Mouse (Mus musculus) naive thymus-derived CD4-positive, alpha-beta T cell, adult 2 months (primary cell): ENCODE measurements around the gene Adipor2.

Experiments
- DNase-seq: peaks from one replicate; pipeline ENCODE4 v3.0.0-alpha.2; 2011; ENCODE audit warnings: low read depth

Gene Adipor2

DNA sequence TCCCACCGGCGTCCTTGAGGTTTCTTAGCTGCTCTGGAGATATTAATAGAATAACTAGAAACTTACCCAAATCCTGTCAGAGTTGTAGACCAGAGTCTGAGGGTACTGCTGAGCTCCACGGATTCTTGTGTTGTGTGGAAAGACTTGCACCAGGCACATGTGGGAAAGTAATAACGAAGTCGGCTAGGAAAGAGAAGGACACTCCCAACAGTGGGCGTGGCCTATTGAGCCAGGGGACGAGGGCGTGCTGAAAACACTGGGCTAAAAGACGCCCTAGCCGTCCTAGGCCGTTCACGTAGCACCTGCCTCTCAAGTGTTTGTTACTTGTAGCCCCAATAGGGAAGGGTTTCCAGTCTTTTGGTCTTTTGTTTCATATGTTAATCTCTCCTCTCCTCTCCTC, at the start of gene Adipor2:
Gene Adipor2 (minus strand): TSS at position 351 of the 400 bp plus-strand sequence.
- peak; percentile 37 for DNase-seq

DNA sequence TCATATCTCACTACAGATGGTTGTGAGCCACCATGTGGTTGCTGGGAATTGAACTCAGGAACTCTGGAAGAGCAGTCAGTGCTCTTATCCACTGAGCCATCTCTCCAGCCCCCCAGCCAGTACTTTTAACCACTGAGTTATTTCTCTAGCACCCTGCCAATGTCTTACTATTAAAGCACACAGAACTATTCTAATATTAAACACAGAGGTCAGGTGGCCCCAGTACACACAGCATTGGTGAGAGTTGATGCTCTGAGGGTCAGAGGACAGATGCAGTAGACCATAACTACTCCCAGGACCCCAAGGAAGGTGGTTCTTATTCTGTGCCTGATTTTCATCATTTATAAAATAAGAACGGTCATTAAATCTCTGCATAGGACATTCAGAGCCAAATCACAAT, 48.7 kb upstream of the Adipor2 start:
- no peak for DNase-seq

DNA sequence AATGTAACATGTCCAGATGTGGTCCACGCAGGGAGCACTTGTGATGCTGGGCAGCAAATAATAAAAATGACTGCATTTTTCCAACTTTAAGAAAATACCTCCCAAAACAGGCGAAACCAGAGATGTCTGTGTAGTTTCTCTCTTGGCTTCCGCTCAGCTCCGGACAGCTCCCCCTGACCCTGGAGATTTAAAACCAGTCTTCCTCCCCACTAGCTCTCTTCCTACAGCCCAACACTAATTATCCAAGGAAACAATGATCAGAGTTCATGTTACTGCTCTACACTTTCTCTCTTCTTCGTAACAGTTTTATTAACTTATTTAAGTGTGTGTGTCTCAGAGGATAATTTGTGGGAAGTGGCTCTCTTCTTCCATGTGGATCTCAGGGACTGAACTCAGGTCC, 42.9 kb upstream of the Adipor2 start:
- DNase-seq, result no peak

DNA sequence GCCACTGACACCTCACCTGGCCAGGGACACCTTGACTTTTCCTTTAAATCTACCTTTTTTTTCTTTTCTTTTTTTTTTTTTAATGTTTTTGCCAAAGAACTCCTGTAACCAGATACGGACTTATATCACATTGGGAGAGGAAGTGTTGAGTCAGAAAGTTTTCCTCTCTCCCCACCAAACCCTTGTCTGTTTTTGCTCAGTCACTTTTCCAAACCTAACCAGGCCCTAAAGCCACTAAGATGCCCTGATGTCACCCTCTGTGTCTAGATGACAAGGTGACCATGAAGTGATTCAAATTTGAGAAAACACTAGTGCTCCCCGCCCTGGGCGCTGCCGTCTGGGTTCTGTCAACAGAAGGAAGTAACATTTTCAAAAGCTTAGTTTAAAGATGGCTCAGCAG, 41.5 kb upstream of the Adipor2 start:
- no peak for DNase-seq

DNA sequence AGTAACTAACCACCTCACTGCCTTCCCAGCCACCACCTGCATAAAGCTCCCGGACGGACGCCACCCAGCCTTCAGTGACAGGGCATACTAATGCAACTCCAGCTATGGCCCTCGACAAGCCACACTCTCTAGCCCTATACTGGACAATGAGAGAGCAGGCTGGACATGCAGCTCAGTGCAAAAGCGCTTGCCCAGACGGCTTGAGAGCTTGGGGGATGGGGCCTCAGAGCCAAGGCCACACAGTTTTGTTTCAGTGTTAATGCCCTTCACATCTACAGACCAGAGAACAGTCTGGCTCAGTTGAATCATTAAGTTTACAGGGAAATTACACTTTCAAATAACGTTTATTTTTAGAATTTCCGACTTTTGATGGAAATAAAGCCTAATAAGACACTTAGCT, 40.7 kb upstream of the Adipor2 start:
- no peak for DNase-seq

DNA sequence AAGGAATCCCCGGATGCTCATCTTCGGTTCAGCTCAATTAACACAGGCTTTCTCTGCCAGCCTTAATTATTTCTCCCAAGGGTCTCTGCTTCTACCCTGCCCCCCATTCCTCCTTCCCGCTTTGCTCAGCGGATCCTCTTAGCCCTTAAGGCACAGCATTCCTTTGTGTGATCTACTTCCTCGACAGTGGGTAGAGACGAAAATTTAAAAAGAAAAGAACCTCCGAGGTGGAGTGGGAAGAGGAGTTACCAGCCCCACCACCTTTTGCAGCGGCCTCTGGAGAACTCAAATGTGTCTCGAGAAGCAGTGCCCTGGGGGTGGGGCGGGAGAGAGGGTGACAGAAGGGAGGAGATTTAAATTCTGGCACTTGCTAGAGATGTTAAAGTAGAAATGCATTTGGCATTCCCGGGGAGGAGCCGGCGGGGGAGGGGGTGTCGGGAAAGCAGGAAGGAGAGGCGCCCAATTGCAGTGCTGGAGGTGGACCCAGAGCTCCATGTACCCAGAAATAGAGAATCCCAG, 34.5 kb upstream of the Adipor2 start:
- DNase-seq, result no peak

DNA sequence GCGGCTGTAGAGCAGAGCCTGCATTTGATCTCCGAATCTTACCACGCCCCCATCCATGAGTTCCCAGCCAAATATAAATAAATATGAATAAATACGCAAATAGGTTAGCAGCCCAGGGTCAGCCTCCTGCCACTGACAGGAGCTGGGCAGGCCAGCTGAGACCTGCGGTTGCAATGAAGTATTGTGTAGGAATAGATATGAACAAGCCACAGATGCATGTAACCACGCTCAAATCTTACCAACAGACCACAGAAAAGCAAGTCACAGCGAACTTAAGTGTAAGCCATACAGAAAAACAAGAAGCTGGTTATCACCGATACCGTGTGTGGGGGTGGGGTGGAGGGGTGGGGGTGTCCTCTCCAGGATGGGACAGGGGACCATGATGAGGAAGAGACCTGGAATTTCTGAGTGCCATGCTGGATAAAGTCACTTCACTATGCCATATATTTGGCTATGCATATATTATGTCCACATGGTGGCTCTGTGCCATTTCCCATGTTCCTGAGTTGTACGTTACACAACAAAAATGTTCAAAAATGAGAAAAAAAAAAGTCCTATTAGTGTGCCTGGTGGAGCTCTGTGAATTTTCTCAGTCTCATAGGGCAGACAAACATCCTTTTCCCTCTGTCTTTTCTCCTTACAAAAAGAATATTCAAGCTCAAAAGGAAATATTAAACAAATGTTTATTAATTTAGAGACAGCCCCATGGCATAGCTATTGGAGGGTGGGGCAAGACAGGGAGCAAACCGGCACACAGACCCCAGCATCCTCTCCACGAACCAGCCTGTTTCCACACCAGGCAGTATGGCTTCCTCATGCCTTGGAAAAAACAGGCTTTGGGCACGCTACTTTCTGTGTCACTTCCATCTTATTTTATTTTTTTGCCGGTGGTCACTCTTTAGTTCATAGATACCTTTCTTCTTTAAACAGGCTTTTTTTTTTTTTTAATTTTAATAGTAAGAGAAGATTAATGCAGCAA, 33.8 kb upstream of the Adipor2 start:
- DNase-seq, result peak; percentile 51

DNA sequence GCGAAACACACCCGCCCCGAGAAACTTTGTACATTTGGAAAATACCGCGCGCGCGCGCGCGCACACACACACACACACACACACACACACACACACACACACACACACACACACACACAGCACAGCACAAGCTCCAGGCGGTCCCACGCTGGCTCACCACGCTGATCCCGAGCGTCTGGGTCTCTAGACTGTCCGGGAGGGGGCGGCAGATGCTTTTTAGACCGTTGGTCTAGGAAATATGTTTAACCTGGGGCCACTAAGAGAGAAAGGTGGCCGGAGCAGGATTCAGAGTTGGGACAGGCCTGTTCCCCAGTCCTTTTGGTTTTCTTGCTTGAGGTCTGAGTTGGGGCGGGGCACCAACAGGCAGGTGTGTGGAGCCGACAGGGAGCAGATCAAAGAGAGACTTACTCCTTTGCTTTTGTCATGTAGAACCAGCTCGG, 31.6 kb upstream of the Adipor2 start:
- DNase-seq, result peak; percentile 70

DNA sequence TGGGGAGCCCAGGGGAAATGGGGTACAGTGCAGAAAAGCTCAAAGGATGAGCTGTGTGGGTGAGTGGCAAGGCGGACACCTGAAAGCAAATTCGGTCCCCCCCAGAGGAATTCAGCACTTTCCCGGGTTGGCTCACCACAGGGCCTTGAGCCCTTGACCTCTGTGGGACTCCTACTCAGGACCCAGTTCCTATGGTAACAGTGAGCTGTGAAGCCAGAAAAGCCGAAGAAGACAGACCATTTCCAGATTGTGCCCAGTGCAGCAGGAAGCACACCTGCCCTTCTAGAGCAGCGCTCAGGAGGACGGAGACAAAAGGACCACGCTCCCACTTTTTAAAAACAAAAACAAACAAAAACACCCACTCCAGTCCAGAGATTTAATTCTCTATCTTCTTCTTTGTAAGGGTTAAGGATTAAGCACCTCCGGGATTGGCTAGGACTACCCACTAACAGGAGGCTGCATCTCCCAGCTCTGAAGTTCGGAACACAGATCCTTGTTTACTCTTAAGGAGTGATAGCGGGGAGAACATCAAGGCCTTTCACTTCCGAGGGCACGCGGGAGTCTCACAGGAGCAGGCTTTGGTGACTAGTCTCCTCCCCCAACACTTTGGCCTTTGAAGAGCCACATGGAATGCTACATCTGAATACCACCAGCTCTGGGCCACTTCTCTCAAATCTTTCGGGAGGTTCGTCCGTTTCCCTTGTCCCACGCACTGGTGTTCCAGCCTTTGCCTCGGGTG, 31.0 kb upstream of the Adipor2 start:
- peak; percentile 56 for DNase-seq

DNA sequence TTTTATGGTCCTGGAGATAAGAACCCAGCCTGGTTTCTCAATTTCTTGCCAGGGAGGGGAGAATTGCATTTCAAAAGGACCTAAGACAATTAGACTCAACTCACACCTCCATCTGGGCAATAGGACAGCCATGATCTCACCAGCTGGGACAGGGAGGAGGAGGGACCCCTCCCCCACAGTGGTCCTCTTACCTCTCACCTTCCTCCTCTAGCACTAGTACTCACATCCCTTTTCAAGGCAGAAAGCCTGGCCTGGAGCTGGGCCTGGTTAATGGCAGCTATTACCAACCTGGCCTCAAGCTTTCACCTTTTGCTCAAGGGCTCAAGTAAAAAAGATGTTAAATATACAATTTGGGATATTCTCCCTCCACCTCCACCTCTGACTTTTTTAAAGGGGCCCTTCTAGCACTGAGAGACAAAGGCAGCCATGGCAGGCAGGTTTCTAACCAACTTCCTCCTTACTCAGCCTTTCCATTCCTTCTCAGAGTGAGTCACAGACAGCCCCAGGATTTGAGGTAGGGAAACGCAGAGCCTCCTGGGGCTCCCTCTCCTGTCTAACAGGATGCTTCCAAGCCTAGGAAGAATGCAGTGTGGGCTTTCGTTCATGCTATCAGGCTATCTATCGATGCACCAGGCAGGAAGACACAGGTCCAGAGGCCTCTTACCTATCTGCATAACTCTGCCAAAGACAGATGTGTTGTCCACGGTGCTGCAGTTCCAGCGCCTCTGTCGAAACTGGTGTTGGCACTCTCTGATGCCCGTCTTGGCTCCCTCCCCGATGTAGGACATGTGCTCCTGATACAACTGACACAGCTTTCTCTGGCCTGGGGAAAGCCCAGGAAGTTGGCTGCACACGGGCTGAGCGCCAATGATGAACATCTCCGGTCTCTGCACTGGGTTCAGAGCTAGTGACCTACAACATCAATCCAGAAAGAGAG, 28.4 kb upstream of the Adipor2 start:
- DNase-seq, result no peak

DNA sequence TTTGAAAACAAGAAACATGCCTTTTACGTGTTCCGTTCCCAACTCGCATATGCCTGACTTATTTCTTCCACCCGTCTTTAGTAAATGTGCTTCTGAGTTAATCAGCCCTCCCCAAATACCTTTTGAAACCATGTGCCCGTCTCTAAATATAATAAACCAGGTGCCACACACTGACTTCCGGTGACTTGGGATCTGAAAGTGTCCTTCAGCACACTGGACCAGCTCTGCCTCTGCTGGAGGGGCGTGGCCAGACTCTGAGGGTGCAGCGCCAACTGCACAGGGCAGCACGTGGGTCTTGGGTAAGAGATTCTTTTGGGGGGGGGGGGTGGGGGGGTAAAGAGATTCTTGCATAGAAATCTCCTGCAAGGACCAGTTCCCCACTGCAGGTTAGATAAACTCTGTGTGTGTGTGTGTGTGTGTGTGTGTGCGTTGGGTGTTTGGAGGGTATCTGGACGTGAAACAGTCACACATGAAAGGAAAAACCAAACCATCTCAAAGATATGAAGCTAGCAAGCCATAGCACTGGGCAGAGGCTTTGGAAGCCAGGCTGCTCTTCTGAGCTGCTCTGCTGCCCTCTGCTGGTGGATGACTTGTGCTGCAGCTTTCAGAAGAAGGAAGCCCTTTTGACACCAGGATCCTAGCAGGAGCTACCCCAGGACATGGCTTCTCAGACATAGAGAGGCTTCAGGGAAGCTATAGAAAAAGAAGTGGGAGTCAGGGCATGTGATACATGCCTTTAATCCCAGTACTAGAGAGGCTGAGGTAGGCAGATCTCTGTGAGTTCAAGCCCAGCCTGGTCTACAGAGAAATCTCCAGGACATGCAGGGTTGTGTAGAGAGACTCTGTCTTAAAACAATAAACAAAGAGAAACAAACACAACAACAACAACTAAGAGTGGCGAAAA, 26.5 kb upstream of the Adipor2 start:
- DNase-seq, result peak; percentile 92

DNA sequence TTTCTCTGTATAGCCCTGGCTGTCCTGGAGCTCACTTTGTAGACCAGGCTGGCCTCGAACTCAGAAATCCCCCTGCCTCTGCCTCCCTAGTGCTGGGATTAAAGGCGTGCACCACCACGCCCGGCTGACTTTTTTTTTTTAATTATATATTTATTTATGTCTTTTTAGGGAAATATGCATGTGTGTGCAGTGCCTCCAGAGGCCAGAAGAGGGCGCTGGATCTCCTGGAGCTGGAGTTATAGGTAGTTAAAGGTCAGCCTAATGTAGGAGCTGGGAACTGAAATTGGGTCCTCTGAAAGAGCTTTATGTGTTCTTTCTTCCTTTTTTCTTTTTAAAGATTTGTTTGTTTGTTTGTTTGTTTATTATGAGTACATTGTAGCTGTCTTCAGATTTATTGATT, 25.2 kb upstream of the Adipor2 start:
- DNase-seq, result peak; percentile 41

DNA sequence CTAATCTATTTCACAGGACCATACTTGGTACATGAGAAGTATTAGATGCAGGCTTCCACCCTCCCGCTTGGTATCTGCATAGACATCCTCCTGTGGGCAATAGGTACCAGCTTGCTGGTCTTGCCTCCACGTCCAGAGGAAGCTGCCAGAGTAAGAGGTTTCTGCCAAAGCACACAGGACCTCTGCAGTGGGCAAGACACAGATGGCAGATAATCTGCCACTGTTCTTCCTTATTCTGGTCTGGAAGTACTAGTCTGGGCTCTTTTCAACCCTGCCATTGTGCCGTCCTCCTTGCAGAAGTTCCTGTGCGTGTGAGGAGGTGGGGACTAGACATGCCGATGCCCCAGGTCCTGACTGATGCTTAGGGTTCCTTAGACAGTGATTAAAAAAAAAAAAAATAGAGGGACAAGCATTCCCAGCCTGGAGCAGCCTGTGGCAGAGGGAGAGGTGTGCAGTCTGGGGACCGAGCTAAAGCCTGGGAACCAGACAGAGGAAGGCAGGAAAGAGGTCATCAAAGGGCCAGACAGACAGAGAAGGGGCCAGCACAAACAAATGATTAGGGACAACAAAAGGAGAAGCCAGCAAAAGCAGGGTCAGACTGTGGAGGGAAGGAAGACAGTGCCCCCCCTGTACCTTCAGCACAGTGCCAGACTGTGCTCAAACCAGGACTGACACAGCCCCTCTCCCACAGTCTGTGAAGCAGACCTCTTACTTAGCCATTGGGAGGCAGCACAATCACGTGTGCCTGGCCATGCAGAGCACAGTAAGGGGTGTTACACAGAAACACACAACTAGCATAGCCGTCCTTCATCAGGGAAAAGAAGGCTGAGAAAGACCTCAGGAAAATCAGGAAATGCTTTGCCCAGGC, 20.6 kb upstream of the Adipor2 start:
- DNase-seq, result no peak

DNA sequence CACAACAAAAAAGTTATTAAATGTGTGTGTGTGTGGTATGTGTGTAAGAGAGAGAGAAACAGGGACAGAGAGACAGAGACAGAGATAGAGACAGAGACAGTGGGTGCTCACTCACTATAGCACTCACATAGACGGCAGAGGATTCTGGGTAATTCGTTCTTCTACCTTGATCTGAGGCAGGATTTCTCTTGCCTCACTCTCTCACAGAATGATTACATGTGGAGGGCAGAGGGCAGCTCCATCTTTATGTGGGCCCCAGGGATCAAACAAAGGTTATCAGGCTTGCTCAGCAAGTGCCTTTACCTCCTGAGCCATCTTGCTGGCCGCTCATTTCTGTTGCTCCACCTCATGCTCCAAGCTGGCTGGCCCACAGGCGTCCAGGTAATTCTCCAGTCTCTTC, 16.9 kb upstream of the Adipor2 start:
- no peak for DNase-seq

DNA sequence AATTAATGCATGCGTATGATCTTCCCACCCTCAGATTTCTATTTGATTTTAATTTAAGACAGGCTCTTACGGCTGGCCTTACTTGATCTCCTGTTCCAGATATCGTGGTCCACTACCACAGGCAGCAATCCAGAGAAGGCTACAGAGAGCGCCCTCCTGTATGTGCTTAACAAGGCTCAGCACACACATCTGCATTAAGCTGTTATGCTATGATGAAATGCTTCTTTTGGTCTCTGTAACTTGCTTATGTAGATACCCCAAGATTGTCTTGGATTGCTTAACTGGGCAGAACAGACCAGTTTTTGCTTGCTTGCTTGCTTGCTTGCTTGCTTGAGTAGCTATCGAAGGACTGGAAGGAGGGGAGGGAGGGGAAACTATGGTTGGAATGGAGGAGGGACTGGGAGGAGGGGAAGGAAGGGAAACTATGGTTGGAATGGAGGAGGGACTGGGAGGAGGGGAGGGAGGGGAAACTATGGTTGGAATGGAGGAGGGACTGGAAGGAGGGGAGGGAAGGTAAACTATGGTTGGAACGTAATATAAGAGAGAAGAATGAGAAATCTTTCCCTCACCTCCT, 14.3 kb upstream of the Adipor2 start:
- no peak for DNase-seq

DNA sequence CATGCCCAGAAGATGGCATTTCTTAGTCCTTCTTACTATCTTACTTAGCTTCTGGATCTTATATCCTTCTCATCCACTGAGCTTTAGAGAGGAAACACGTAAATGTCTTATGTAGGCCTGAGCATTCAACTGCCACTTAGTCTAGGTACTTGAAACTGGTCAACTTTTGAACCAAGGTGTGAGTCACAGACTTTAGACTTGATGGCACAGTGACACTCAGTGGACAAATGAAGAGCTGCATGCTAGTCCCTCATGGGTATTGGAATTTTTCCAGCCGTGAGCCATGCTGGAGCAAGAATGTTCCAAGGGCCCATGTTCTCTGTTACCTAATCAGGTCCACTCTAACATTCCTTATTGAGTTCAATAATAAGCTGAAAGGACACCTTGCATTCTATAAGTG, 13.0 kb upstream of the Adipor2 start:
- peak; percentile 61 for DNase-seq

DNA sequence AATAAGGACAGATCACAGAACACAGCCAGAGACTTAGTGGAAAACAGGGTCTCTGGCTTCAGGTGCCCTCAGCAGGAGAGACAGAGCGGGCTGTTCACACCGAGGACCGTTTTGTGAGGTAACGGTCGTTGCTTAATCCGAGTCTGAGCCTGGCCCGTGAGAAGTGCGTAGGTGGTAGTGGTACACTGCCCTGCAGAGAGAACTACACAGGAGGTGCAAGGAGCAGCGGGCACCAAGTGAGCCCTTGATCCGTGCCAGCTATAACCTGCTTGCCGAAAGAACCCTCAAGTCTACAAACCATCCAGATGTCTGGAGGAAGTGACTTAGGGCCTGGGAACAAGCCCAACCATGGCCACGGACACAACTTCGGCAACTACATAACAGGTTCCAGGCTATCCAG, 11.8 kb upstream of the Adipor2 start:
- DNase-seq, result no peak

DNA sequence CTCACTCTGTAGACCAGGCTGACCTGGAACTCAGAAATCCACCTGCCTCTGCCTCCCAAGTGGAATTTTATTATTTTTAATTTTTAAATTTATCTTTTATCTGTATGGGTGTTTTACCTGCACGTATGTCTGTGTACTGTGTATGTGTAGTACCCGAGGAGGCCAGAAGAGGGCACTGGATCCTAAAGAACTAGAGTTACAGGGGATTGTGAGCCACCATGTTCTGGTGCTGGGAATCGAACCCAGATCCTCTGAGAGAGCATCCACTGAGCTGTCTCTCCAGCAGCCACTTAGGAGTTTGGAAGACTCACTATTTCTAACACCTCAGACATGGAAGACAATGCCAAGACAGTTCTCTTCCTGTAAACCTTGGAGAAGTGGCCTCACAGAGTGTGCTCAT, 11.1 kb upstream of the Adipor2 start:
- DNase-seq, result peak; percentile 65

DNA sequence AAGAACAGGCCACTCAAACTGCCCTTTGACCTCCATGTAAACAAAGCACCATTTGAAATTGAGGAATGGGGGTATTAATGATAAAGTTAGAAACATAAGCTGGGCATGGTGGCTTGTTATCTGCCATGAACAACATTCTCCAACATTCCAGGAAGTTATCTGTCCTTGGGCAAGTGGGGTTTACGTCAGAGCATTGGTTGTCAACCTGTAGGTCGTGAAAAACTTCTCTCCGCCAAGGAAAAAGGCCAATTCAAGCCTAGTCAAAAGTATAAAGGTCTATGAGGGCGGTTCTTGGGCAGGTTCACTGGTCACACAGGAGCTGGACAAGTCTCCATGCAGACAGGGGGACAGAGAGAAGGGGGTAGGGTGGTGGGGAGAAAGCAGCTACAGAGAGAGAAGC, 3.5 kb upstream of the Adipor2 start:
- DNase-seq, result no peak
